Mouse (Mus musculus) forebrain, embryonic 12.5 days (tissue): ENCODE measurements at regions not wholly inside any gene's neighbourhood (a gene's known extent, or its start where the extent isn't known, plus 50 kb on each side); places are given as distances from the start of the nearest gene placed in this dataset.

Source experiments
- ATAC-seq: fragments of 200-750 bp; cut with Nextera tagmentation; 2 replicates; pipeline ENCODE4 v1.8.0; 2017; ENCODE audit warnings: moderate TSS enrichment; ENCODE audit not compliant: low FRiP score
- H3K27ac ChIP-seq: fragments of 300-500 bp; sonication (generic); 2 replicates; pipeline ENCODE4 v1.5.1; 2016; ENCODE audit warnings: mild to moderate bottlenecking
- H3K27me3 ChIP-seq: fragments of 300-500 bp; sonication (generic); 2 replicates; pipeline ENCODE4 v1.6.1; 2016; ENCODE audit warnings: mild to moderate bottlenecking
- H3K36me3 ChIP-seq: fragments of 300-500 bp; sonication (generic); replicated peaks from 2 replicates; pipeline ENCODE4 v1.6.1; 2016; ENCODE audit warnings: mild to moderate bottlenecking
- H3K4me1 ChIP-seq: fragments of 300-500 bp; sonication (generic); 2 replicates; pipeline ENCODE4 v1.6.1; 2016
- H3K4me2 ChIP-seq: fragments of 300-500 bp; sonication (generic); 2 replicates; pipeline ENCODE4 v1.6.1; 2016; ENCODE audit warnings: mild to moderate bottlenecking, moderate library complexity
- H3K4me3 ChIP-seq: fragments of 300-500 bp; sonication (generic); replicated peaks from 2 replicates; pipeline ENCODE4 v1.5.1; 2016; ENCODE audit warnings: mild to moderate bottlenecking
- H3K9ac ChIP-seq: fragments of 300-500 bp; sonication (generic); 2 replicates; pipeline ENCODE4 v1.6.1; 2016; ENCODE audit warnings: mild to moderate bottlenecking
- H3K9me3 ChIP-seq: fragments of 300-500 bp; sonication (generic); 2 replicates; pipeline ENCODE4 v1.6.1; 2016
- WGBS: fragments of 180-500 bp; shearing (Covaris S2); methylation state at CpG from one replicate; pipeline ENCODE4 v1.1.7; 2016; 5-methylcytosine and 5-hydroxymethylcytosine counted together

DNA sequence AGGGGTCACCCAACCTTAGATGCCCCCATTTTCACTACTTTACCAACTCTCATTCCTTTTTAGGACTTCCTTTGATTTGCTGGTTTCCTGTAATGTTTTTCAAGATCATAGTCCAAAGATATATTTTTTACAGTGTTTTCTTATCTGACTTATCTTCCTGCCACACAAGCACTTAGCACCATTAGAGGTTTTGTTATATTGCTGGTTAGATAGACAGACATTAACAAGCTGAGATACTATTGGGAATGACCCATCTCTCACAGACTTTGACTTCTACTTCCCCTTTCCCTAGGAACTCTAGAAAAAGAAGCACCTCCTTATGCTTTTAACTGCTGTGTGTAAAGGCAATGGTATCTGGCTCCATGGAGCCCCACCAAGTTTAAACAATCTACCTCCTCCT is 127.0 kb upstream of the Nova1 start:
- H3K4me2 ChIP-seq, result no peak overlapping the region
- H3K9me3 ChIP-seq, result no peaks in the 10 kb centered on the region
- no peak overlapping the region for H3K27ac ChIP-seq
- H3K9ac ChIP-seq, result no peak overlapping the region
- no peaks in the 10 kb centered on the region for H3K36me3 ChIP-seq
- no peaks in the 10 kb centered on the region for H3K4me1 ChIP-seq
- ATAC-seq, result no peak
- H3K27me3 ChIP-seq, result no peaks in the 10 kb centered on the region
- H3K4me3 ChIP-seq, result no peak overlapping the region

- Histone ChIP-seq H3K27me3 (no peaks in the 10 kb centered on the region), H3K4me1 (no peaks in the 10 kb centered on the region), H3K9me3 (no peaks in the 10 kb centered on the region), H3K9ac (no peak overlapping the region), H3K36me3 (no peaks in the 10 kb centered on the region), H3K27ac (no peak overlapping the region), H3K4me2 (no peak overlapping the region), H3K4me3 (no peak overlapping the region)
- no peak for ATAC-seq
Observed at GRCm38 (mm10) chr12:46931086-46931485, 112.4 kb upstream of the Nova1 start.

- H3K4me2 ChIP-seq, result no peak overlapping the region
- 86% methylated on average over 4 of the region's 4 CpGs for WGBS
- no peaks in the 10 kb centered on the region for H3K9me3 ChIP-seq
- no peak overlapping the region for H3K27ac ChIP-seq
- no peak for ATAC-seq
- no peaks in the 10 kb centered on the region for H3K4me1 ChIP-seq
- no peaks in the 10 kb centered on the region for H3K27me3 ChIP-seq
- no peak overlapping the region for H3K9ac ChIP-seq
- no peak overlapping the region for H3K4me3 ChIP-seq
- no peaks in the 10 kb centered on the region for H3K36me3 ChIP-seq
Observed at GRCm38 (mm10) chr12:46917286-46917685, 98.6 kb upstream of the Nova1 start.

DNA sequence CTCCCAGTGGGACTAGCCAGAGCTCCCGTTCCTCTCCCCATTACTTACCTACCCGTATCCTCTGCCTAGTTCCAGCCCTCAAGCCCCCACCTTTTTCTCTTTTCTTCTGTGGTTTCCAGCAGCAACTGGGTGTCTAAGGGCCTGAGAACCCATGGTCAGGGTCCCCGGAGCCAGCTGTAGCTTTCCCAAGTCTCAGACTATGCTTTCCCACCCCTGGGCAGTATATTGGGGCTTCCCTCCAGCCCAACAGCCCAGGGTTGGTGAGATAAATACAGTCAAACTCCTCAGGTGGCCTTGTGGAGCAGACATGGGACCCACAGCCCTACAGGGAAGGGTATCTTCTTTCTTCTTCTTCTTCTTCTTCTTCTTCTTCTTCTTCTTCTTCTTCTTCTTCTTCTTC is 59.4 kb upstream of the Nova1 start:
- Histone ChIP-seq H3K9me3 (no peaks in the 10 kb centered on the region), H3K36me3 (no peaks in the 10 kb centered on the region), H3K27me3 (no peaks in the 10 kb centered on the region), H3K4me2 (no peak overlapping the region), H3K4me3 (no peak overlapping the region), H3K9ac (no peak overlapping the region), H3K4me1 (no peaks in the 10 kb centered on the region), H3K27ac (no peak overlapping the region)
- ATAC-seq, result no peak
- WGBS, result 100% methylated on average over 3 of the region's 3 CpGs

DNA sequence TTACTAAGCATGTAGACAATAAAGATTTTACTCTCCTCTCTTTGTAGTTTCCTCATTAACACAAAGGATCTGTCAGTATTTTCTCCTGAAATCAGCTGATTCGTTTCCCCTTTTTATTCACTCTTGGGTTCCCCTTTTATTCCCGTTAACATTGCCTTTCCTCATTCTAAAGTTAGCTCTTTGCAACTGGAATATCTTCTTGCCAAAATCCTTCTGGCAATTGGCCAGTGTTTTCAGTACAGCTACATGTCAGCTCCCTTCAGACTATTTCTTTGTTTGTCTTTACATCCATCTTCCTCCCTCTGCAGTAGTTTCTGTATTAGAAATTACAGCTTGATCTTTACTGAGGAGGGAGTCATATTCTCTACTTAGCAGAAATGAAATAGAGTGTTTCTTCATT is 51.4 kb upstream of the Nova1 start:
- no peak for ATAC-seq

More for the DNA sequence above, 51.4 kb upstream of the Nova1 start:
- Histone ChIP-seq H3K4me1 (no peaks in the 10 kb centered on the region), H3K9ac (no peak overlapping the region), H3K4me3 (no peak overlapping the region), H3K9me3 (no peaks in the 10 kb centered on the region), H3K36me3 (no peaks in the 10 kb centered on the region), H3K27ac (no peak overlapping the region), H3K27me3 (no peaks in the 10 kb centered on the region), H3K4me2 (no peak overlapping the region)
- WGBS, result 33% methylated on average over 2 of the region's 2 CpGs
